Mouse (Mus musculus) lung, postnatal 0 days (tissue): ENCODE data around the gene Nrros. TPM values are rescaled to one million over a fixed set of nuclear protein-coding genes. Genes with fewer than 3 reads are reported as not detected.

Experiments used
- ATAC-seq: fragments of 200-750 bp; cut with Nextera tagmentation; 2 replicates; pipeline ENCODE4 v1.8.0; 2017; ENCODE audit warnings: moderate library complexity
- DNase-seq: peaks from one replicate; pipeline ENCODE4 v3.0.0-alpha.2; 2016; ENCODE audit warnings: low spot score
- H3K27ac ChIP-seq: fragments of 300-500 bp; sonication (generic); 2 replicates; pipeline ENCODE4 v1.5.1; 2014; ENCODE audit warnings: antibody characterized with exemption, mild to moderate bottlenecking, low read length, mixed read lengths
- H3K27me3 ChIP-seq: fragments of 300-500 bp; sonication (generic); replicated peaks from 2 replicates; pipeline ENCODE4 v1.6.1; 2014; ENCODE audit warnings: low read length, mixed read lengths; ENCODE audit not compliant: insufficient read depth
- H3K36me3 ChIP-seq: fragments of 300-500 bp; sonication (generic); 2 replicates; pipeline ENCODE4 v1.6.1; 2014; ENCODE audit warnings: low read length, mixed read lengths; ENCODE audit not compliant: insufficient read depth
- H3K4me1 ChIP-seq: fragments of 300-500 bp; sonication (generic); 2 replicates; pipeline ENCODE4 v1.6.1; 2014; ENCODE audit warnings: antibody characterized with exemption, low read depth, low read length, mixed read lengths; ENCODE audit not compliant: insufficient read depth
- H3K4me2 ChIP-seq: fragments of 300-500 bp; sonication (generic); replicated peaks from 2 replicates; pipeline ENCODE4 v1.6.1; 2014; ENCODE audit warnings: low read depth, mild to moderate bottlenecking, low read length, moderate library complexity, mixed read lengths
- H3K4me3 ChIP-seq: fragments of 300-500 bp; sonication (generic); 2 replicates; pipeline ENCODE4 v1.5.1; 2014; ENCODE audit warnings: low read depth, low read length
- H3K9ac ChIP-seq: fragments of 300-500 bp; sonication (generic); replicated peaks from 2 replicates; pipeline ENCODE4 v1.6.1; 2014; ENCODE audit warnings: low read depth, mild to moderate bottlenecking
- H3K9me3 ChIP-seq: fragments of 300-500 bp; sonication (generic); 2 replicates; pipeline ENCODE4 v1.6.1; 2016; ENCODE audit warnings: low read length, mixed read lengths
- CTCF ChIP-seq: IDR thresholded peaks from 2 replicates; pipeline ENCODE4 v1.5.1; 2016; ENCODE audit warnings: antibody characterized with exemption, mild to moderate bottlenecking
- EP300 ChIP-seq: IDR thresholded peaks from 2 replicates; pipeline ENCODE4 v1.6.1; 2016; ENCODE audit warnings: antibody characterized with exemption, mild to moderate bottlenecking, control low read depth
- WGBS: fragments of 180-500 bp; shearing (Covaris S2); extraction: QIAGEN DNeasy Blood & Tissue Kit; methylation state at CpG from one replicate; pipeline ENCODE4 v1.1.7; 2014; 5-methylcytosine and 5-hydroxymethylcytosine counted together
- polyA plus RNA-seq: library from polyadenylated mRNA; unstranded; fragments of >200 nt; fragmentation: Nextera tagmentation; extraction: Ambion mirVana; gene quantifications from 2 replicates; pipeline ENCODE4 v1.2.1, GENCODE M21; 2015

The Nrros gene
- polyA plus RNA-seq, 1 experiment from 2014 or later, result 31.5 TPM

GRCm38 (mm10) chr16:32153976-32154375 lies 11.4 kb downstream of the Nrros start:
- Histone ChIP-seq H3K27me3 (no peaks in the 10 kb centered on the region), H3K9ac (no peak overlapping the region), H3K4me2 (no peak overlapping the region), H3K4me1 (no peaks in the 10 kb centered on the region), H3K27ac (no peak overlapping the region), H3K4me3 (no peak overlapping the region), H3K9me3 (no peaks in the 10 kb centered on the region), H3K36me3 (no peaks in the 10 kb centered on the region)
- TF ChIP-seq EP300 (no peak), CTCF (no peak)
- no peak for ATAC-seq
- 89% methylated on average over 1 of the region's 1 CpGs for WGBS
- no peak for DNase-seq

- no peaks in the 10 kb centered on the region for H3K27me3 ChIP-seq
- no peak overlapping the region for H3K9ac ChIP-seq
- no peak overlapping the region for H3K4me3 ChIP-seq
- peaks cover 19% of the 10 kb centered on the region for H3K36me3 ChIP-seq
- ATAC-seq (peak; percentile 40), DNase-seq (no peak)
- WGBS, result 62% methylated on average over 10 of the region's 13 CpGs
- no peaks in the 10 kb centered on the region for H3K4me1 ChIP-seq
- no peaks in the 10 kb centered on the region for H3K9me3 ChIP-seq
- H3K27ac ChIP-seq, result no peak overlapping the region
- no peak for TF ChIP-seq EP300
- TF ChIP-seq CTCF, result 0 out of 2 replicates have a peak, but pooled peaks have one; percentile 8
- H3K4me2 ChIP-seq, result no peak overlapping the region
Observed at GRCm38 (mm10) chr16:32147589-32148207, 17.7 kb downstream of the Nrros start.

GRCm38 (mm10) chr16:32144592-32144991 lies 20.8 kb downstream of the Nrros start:
- no peak for ATAC-seq
- 85% methylated on average over 17 of the region's 17 CpGs for WGBS
- TF ChIP-seq EP300 (no peak), CTCF (no peak)

GRCm38 (mm10) chr16:32143766-32144165 lies 21.6 kb downstream of the Nrros start:
- 94% methylated on average over 15 of the region's 15 CpGs for WGBS
- Histone ChIP-seq H3K4me3 (no peak overlapping the region), H3K27ac (no peak overlapping the region), H3K9ac (no peak overlapping the region), H3K27me3 (no peaks in the 10 kb centered on the region), H3K36me3 (peaks cover 19% of the 10 kb centered on the region), H3K9me3 (no peaks in the 10 kb centered on the region), H3K4me1 (no peaks in the 10 kb centered on the region), H3K4me2 (no peak overlapping the region)
- TF ChIP-seq EP300 (no peak), CTCF (no peak)
- DNase-seq (no peak), ATAC-seq (no peak)

More at GRCm38 (mm10) chr16:32144592-32144991, 20.8 kb downstream of the Nrros start:
- no peak overlapping the region for H3K9ac ChIP-seq
- H3K4me3 ChIP-seq, result no peak overlapping the region
- H3K27me3 ChIP-seq, result no peaks in the 10 kb centered on the region
- H3K4me2 ChIP-seq, result no peak overlapping the region
- H3K27ac ChIP-seq, result no peak overlapping the region
- no peaks in the 10 kb centered on the region for H3K4me1 ChIP-seq
- no peak for DNase-seq
- H3K9me3 ChIP-seq, result no peaks in the 10 kb centered on the region
- H3K36me3 ChIP-seq, result peaks cover 19% of the 10 kb centered on the region

- Histone ChIP-seq H3K4me3 (no peak overlapping the region), H3K9me3 (no peaks in the 10 kb centered on the region), H3K27me3 (no peaks in the 10 kb centered on the region), H3K27ac (no peak overlapping the region), H3K9ac (no peak overlapping the region), H3K36me3 (peaks cover 12% of the 10 kb centered on the region), H3K4me1 (no peaks in the 10 kb centered on the region), H3K4me2 (no peak overlapping the region)
- ATAC-seq, result no peak
- WGBS, result 69% methylated on average over 1 of the region's 1 CpGs
- TF ChIP-seq CTCF, result no peak
- TF ChIP-seq EP300, result no peak
- DNase-seq, result no peak
Observed at GRCm38 (mm10) chr16:32138954-32139353, 26.4 kb downstream of the Nrros start.

GRCm38 (mm10) chr16:32135842-32136357 lies 29.5 kb downstream of the Nrros start:
- Histone ChIP-seq H3K9ac (no peak overlapping the region), H3K36me3 (no peaks in the 10 kb centered on the region), H3K4me1 (no peaks in the 10 kb centered on the region), H3K9me3 (no peaks in the 10 kb centered on the region), H3K27me3 (no peaks in the 10 kb centered on the region), H3K27ac (no peak overlapping the region), H3K4me3 (no peak overlapping the region), H3K4me2 (no peak overlapping the region)
- no peak for ATAC-seq
- TF ChIP-seq EP300, result no peak
- no peak for TF ChIP-seq CTCF
- no peak for DNase-seq
- WGBS, result 81% methylated on average over 7 of the region's 7 CpGs
